Mouse (Mus musculus) gastrocnemius, postnatal 25 days (tissue): ENCODE results near the gene Fam160a1. TPM values are rescaled to one million over a fixed set of nuclear protein-coding genes. Genes with fewer than 3 reads are reported as not detected.
A peak's percentile ranks its signal among the peaks of the same experiment; 100 is the strongest.

Experiments
- DNase-seq: peaks from one replicate; pipeline ENCODE4 v3.0.0; 2022
- total RNA-seq, 2 experiments: library from RNA; stranded (reverse); gene quantifications; 1 replicate in 1 of 2; 2 replicates in 1 of 2; pipeline ENCODE4 v1.2.3; 2021

Fam160a1 gene
- total RNA-seq, 2 experiments from 2014 or later = 55.2 to 56.6 TPM

- no peak for DNase-seq
Measured at GRCm38 (mm10) chr3:85827283-85827682, 10.2 kb upstream of the Fam160a1 start.

- DNase-seq = no peak
Measured at GRCm38 (mm10) chr3:85820839-85821548, 3.9 kb upstream of the Fam160a1 start.

- DNase-seq = no peak
Measured at GRCm38 (mm10) chr3:85819319-85819718, 2.2 kb upstream of the Fam160a1 start.

GRCm38 (mm10) chr3:85814241-85814640, 2.9 kb downstream of the Fam160a1 start:
- DNase-seq = no peak

- peak; percentile 7 for DNase-seq
Measured at GRCm38 (mm10) chr3:85813101-85814014, 3.7 kb downstream of the Fam160a1 start.

- no peak for DNase-seq
Measured at GRCm38 (mm10) chr3:85812010-85812409, 5.1 kb downstream of the Fam160a1 start.

GRCm38 (mm10) chr3:85793166-85793565, 23.9 kb downstream of the Fam160a1 start:
- DNase-seq = no peak

GRCm38 (mm10) chr3:85789748-85790147, 27.3 kb downstream of the Fam160a1 start:
- DNase-seq = no peak

- DNase-seq = no peak
Measured at GRCm38 (mm10) chr3:85786501-85786900, 30.6 kb downstream of the Fam160a1 start.

- no peak for DNase-seq
Measured at GRCm38 (mm10) chr3:85780906-85781305, 36.2 kb downstream of the Fam160a1 start.

GRCm38 (mm10) chr3:85780332-85780731, 36.8 kb downstream of the Fam160a1 start:
- DNase-seq = no peak

- DNase-seq = no peak
Measured at GRCm38 (mm10) chr3:85777841-85778240, 39.2 kb downstream of the Fam160a1 start.

GRCm38 (mm10) chr3:85777356-85777755, 39.7 kb downstream of the Fam160a1 start:
- DNase-seq = no peak

- no peak for DNase-seq
Measured at GRCm38 (mm10) chr3:85776707-85777106, 40.4 kb downstream of the Fam160a1 start.

GRCm38 (mm10) chr3:85776126-85776525, 41.0 kb downstream of the Fam160a1 start:
- no peak for DNase-seq

GRCm38 (mm10) chr3:85773886-85774285, 43.2 kb downstream of the Fam160a1 start:
- DNase-seq = no peak

GRCm38 (mm10) chr3:85773425-85773824, 43.7 kb downstream of the Fam160a1 start:
- DNase-seq = no peak

- DNase-seq = no peak
Measured at GRCm38 (mm10) chr3:85764937-85765337, 52.2 kb downstream of the Fam160a1 start.

- DNase-seq = no peak
Measured at GRCm38 (mm10) chr3:85764008-85764834, 52.9 kb downstream of the Fam160a1 start.

GRCm38 (mm10) chr3:85757944-85758343, 59.1 kb downstream of the Fam160a1 start:
- DNase-seq = no peak

- DNase-seq = no peak
Measured at GRCm38 (mm10) chr3:85757435-85757834, 59.7 kb downstream of the Fam160a1 start.

- no peak for DNase-seq
Measured at GRCm38 (mm10) chr3:85749348-85749747, 67.7 kb downstream of the Fam160a1 start.
